Mouse (Mus musculus): ENCODE measurements around the gene Lingo3. TPM values are rescaled to one million over a fixed set of nuclear protein-coding genes. Genes with fewer than 3 reads are reported as not detected.

The Lingo3 gene
- not detected in 2 replicates for polyA plus RNA-seq (2015; fragmentation: Nextera tagmentation; extraction: Ambion mirVana)

GRCm38 (mm10) chr10:80843931-80844547, at the start of gene Lingo3:
Lingo3 (minus strand) TSS chr10:80844039.
- WGBS (ENCODE audit: insufficient replicate concordance) = 5% methylated on average over 42 of the region's 51 CpGs
- Histone ChIP-seq H3K4me2 (ENCODE audit: low read depth, low read length) (peak within 1 kb of the TSS; percentile 35; the same call in 1 of the 2 replicates), H3K27me3 (ENCODE audit: control insufficient read depth, insufficient read depth, low read depth, low read length) (peaks cover 55% of the 10 kb centered on the region), H3K4me3 (ENCODE audit: low read depth, low read length) (peak within 1 kb of the TSS; percentile 21; the same call in 1 of the 2 replicates), H3K27ac (ENCODE audit: low read length) (no peak within 1 kb of the TSS), H3K4me1 (ENCODE audit: control insufficient read depth, low read depth, low read length) (peaks cover 11% of the 10 kb centered on the region), H3K9ac (ENCODE audit: low read depth, low read length) (no peak within 1 kb of the TSS), H3K36me3 (ENCODE audit: control insufficient read depth, insufficient read depth) (no peaks in the 10 kb centered on the region), H3K9me3 (replicated peaks; ENCODE audit: control insufficient read depth, low read length) (no peaks in the 10 kb centered on the region)
- ATAC-seq (ENCODE audit: low read depth) = no peak

- Histone ChIP-seq H3K36me3 (ENCODE audit: control insufficient read depth, insufficient read depth) (no peaks in the 10 kb centered on the region), H3K4me1 (ENCODE audit: control insufficient read depth, low read depth, low read length) (no peaks in the 10 kb centered on the region), H3K4me2 (ENCODE audit: low read depth, low read length) (no peak overlapping the region), H3K9me3 (replicated peaks; ENCODE audit: control insufficient read depth, low read length) (no peaks in the 10 kb centered on the region), H3K4me3 (ENCODE audit: low read depth, low read length) (no peak overlapping the region), H3K27me3 (ENCODE audit: control insufficient read depth, insufficient read depth, low read depth, low read length) (peaks cover 20% of the 10 kb centered on the region), H3K9ac (ENCODE audit: low read depth, low read length) (no peak overlapping the region), H3K27ac (ENCODE audit: low read length) (no peak overlapping the region)
- WGBS (ENCODE audit: insufficient replicate concordance) = 48% methylated on average over 11 of the region's 11 CpGs
- no peak for ATAC-seq (ENCODE audit: low read depth)
These were observed 43.3 kb upstream of the Lingo3 start for GRCm38 (mm10) chr10:80887181-80887580.

- no peak for ATAC-seq (ENCODE audit: low read depth)
- H3K27me3 ChIP-seq (ENCODE audit: control insufficient read depth, insufficient read depth, low read depth, low read length) = no peaks in the 10 kb centered on the region
- H3K9me3 ChIP-seq (replicated peaks; ENCODE audit: control insufficient read depth, low read length) = no peaks in the 10 kb centered on the region
- no peak overlapping the region for H3K27ac ChIP-seq (ENCODE audit: low read length)
- no peak overlapping the region for H3K4me2 ChIP-seq (ENCODE audit: low read depth, low read length)
- H3K9ac ChIP-seq (ENCODE audit: low read depth, low read length) = no peak overlapping the region
- no peaks in the 10 kb centered on the region for H3K36me3 ChIP-seq (ENCODE audit: control insufficient read depth, insufficient read depth)
- peaks cover 23% of the 10 kb centered on the region for H3K4me1 ChIP-seq (ENCODE audit: control insufficient read depth, low read depth, low read length)
- H3K4me3 ChIP-seq (ENCODE audit: low read depth, low read length) = no peak overlapping the region
- 19% methylated on average over 10 of the region's 10 CpGs for WGBS (ENCODE audit: insufficient replicate concordance)
These were observed 37.5 kb upstream of the Lingo3 start for GRCm38 (mm10) chr10:80881301-80881700.

GRCm38 (mm10) chr10:80880901-80881300, 37.1 kb upstream of the Lingo3 start:
- Histone ChIP-seq H3K36me3 (ENCODE audit: control insufficient read depth, insufficient read depth) (no peaks in the 10 kb centered on the region), H3K9me3 (replicated peaks; ENCODE audit: control insufficient read depth, low read length) (no peaks in the 10 kb centered on the region), H3K4me2 (ENCODE audit: low read depth, low read length) (peak overlapping the region; percentile 25; the same call in 1 of the 2 replicates), H3K27me3 (ENCODE audit: control insufficient read depth, insufficient read depth, low read depth, low read length) (no peaks in the 10 kb centered on the region), H3K4me3 (ENCODE audit: low read depth, low read length) (no peak overlapping the region), H3K4me1 (ENCODE audit: control insufficient read depth, low read depth, low read length) (peaks cover 23% of the 10 kb centered on the region), H3K9ac (ENCODE audit: low read depth, low read length) (no peak overlapping the region), H3K27ac (ENCODE audit: low read length) (peak overlapping the region; percentile 45)
- 55% methylated on average over 2 of the region's 2 CpGs for WGBS (ENCODE audit: insufficient replicate concordance)
- ATAC-seq (ENCODE audit: low read depth) = no peak

GRCm38 (mm10) chr10:80880131-80880641, 36.3 kb upstream of the Lingo3 start:
- no peaks in the 10 kb centered on the region for H3K27me3 ChIP-seq (ENCODE audit: control insufficient read depth, insufficient read depth, low read depth, low read length)
- peak overlapping the region; percentile 25; the same call in 1 of the 2 replicates for H3K4me2 ChIP-seq (ENCODE audit: low read depth, low read length)
- peaks cover 23% of the 10 kb centered on the region for H3K4me1 ChIP-seq (ENCODE audit: control insufficient read depth, low read depth, low read length)
- H3K4me3 ChIP-seq (ENCODE audit: low read depth, low read length) = no peak overlapping the region
- peak overlapping the region; percentile 45 for H3K27ac ChIP-seq (ENCODE audit: low read length)
- no peaks in the 10 kb centered on the region for H3K9me3 ChIP-seq (replicated peaks; ENCODE audit: control insufficient read depth, low read length)
- 0 out of 2 replicates have a peak overlapping the region, but pooled peaks have one; percentile 4 for H3K9ac ChIP-seq (ENCODE audit: low read depth, low read length)
- peak; percentile 92 for ATAC-seq (ENCODE audit: low read depth)
- WGBS (ENCODE audit: insufficient replicate concordance) = 4% methylated on average over 5 of the region's 5 CpGs
- no peaks in the 10 kb centered on the region for H3K36me3 ChIP-seq (ENCODE audit: control insufficient read depth, insufficient read depth)

GRCm38 (mm10) chr10:80876594-80876993, 32.8 kb upstream of the Lingo3 start:
- no peaks in the 10 kb centered on the region for H3K36me3 ChIP-seq (ENCODE audit: control insufficient read depth, insufficient read depth)
- H3K27ac ChIP-seq (ENCODE audit: low read length) = peak overlapping the region; percentile 27; the same call in 1 of the 2 replicates
- no peak overlapping the region for H3K9ac ChIP-seq (ENCODE audit: low read depth, low read length)
- WGBS (ENCODE audit: insufficient replicate concordance) = 46% methylated on average over 3 of the region's 3 CpGs
- H3K4me1 ChIP-seq (ENCODE audit: control insufficient read depth, low read depth, low read length) = peaks cover 23% of the 10 kb centered on the region
- no peaks in the 10 kb centered on the region for H3K9me3 ChIP-seq (replicated peaks; ENCODE audit: control insufficient read depth, low read length)
- peaks cover 2% of the 10 kb centered on the region; the same call in 1 of the 2 replicates for H3K27me3 ChIP-seq (ENCODE audit: control insufficient read depth, insufficient read depth, low read depth, low read length)
- H3K4me3 ChIP-seq (ENCODE audit: low read depth, low read length) = no peak overlapping the region
- H3K4me2 ChIP-seq (ENCODE audit: low read depth, low read length) = no peak overlapping the region
- ATAC-seq (ENCODE audit: low read depth) = no peak

- 24% methylated on average over 5 of the region's 5 CpGs for WGBS (ENCODE audit: insufficient replicate concordance)
- Histone ChIP-seq H3K4me3 (ENCODE audit: low read depth, low read length) (no peak overlapping the region), H3K27ac (ENCODE audit: low read length) (no peak overlapping the region), H3K27me3 (ENCODE audit: control insufficient read depth, insufficient read depth, low read depth, low read length) (peaks cover 3% of the 10 kb centered on the region; the same call in 1 of the 2 replicates), H3K9ac (ENCODE audit: low read depth, low read length) (no peak overlapping the region), H3K4me1 (ENCODE audit: control insufficient read depth, low read depth, low read length) (peaks cover 25% of the 10 kb centered on the region), H3K9me3 (replicated peaks; ENCODE audit: control insufficient read depth, low read length) (no peaks in the 10 kb centered on the region), H3K36me3 (ENCODE audit: control insufficient read depth, insufficient read depth) (no peaks in the 10 kb centered on the region), H3K4me2 (ENCODE audit: low read depth, low read length) (no peak overlapping the region)
- no peak for ATAC-seq (ENCODE audit: low read depth)
These were observed 32.2 kb upstream of the Lingo3 start for GRCm38 (mm10) chr10:80876028-80876427.

DNA sequence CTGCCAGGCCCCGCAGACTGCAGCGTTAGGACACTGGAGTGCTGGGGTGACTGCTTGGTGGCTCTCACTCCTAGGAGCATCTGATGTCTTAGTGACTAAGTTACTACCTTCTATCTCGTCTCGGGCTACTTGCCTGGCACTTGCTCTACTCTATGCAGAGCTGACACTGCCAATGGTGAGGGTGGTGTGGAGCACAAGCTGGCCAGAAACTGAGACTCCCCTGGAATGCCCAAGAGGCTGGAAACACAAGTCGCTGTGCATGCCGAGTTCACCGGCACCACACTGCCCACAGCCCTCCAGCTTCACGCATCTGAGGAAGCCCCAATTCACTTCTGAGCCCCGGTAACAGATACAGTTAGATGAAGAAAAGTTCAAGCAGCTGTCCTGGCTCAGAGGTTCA, 30.2 kb upstream of the Lingo3 start:
- H3K4me3 ChIP-seq (ENCODE audit: low read depth, low read length) = no peak overlapping the region
- H3K9me3 ChIP-seq (replicated peaks; ENCODE audit: control insufficient read depth, low read length) = no peaks in the 10 kb centered on the region
- H3K27ac ChIP-seq (ENCODE audit: low read length) = no peak overlapping the region
- peaks cover 6% of the 10 kb centered on the region for H3K4me1 ChIP-seq (ENCODE audit: control insufficient read depth, low read depth, low read length)
- no peak overlapping the region for H3K4me2 ChIP-seq (ENCODE audit: low read depth, low read length)
- ATAC-seq (ENCODE audit: low read depth) = no peak
- WGBS (ENCODE audit: insufficient replicate concordance) = 76% methylated on average over 9 of the region's 9 CpGs
- H3K36me3 ChIP-seq (ENCODE audit: control insufficient read depth, insufficient read depth) = no peaks in the 10 kb centered on the region
- no peak overlapping the region for H3K9ac ChIP-seq (ENCODE audit: low read depth, low read length)
- peaks cover 3% of the 10 kb centered on the region; the same call in 1 of the 2 replicates for H3K27me3 ChIP-seq (ENCODE audit: control insufficient read depth, insufficient read depth, low read depth, low read length)

GRCm38 (mm10) chr10:80871581-80871980, 27.7 kb upstream of the Lingo3 start, which contains the start of gene Tmprss9:
Tmprss9 (plus strand) TSS chr10:80871848.
- Histone ChIP-seq H3K27me3 (ENCODE audit: control insufficient read depth, insufficient read depth, low read depth, low read length) (peaks cover 3% of the 10 kb centered on the region; the same call in 1 of the 2 replicates), H3K4me1 (ENCODE audit: control insufficient read depth, low read depth, low read length) (peaks cover 5% of the 10 kb centered on the region), H3K4me3 (ENCODE audit: low read depth, low read length) (no peak within 1 kb of the TSS), H3K4me2 (ENCODE audit: low read depth, low read length) (no peak within 1 kb of the TSS), H3K27ac (ENCODE audit: low read length) (no peak within 1 kb of the TSS), H3K9ac (ENCODE audit: low read depth, low read length) (no peak within 1 kb of the TSS), H3K9me3 (replicated peaks; ENCODE audit: control insufficient read depth, low read length) (no peaks in the 10 kb centered on the region), H3K36me3 (ENCODE audit: control insufficient read depth, insufficient read depth) (peaks cover 15% of the 10 kb centered on the region)
- ATAC-seq (ENCODE audit: low read depth) = no peak
- 21% methylated on average over 9 of the region's 9 CpGs for WGBS (ENCODE audit: insufficient replicate concordance)

Data from liver, embryonic 16.5 days (tissue).